In genomic region chr17:83337051-83337898, GRCm38 (mm10) we compare ENCODE assay signal across 18 mouse cellular contexts. TPM values are rescaled to one million over a fixed set of nuclear protein-coding genes. Genes with fewer than 3 reads are reported as not detected.
DNase-seq lines count a peak whose midpoint lies in the region; ATAC-seq and TF ChIP-seq lines count a peak whose summit lies in the region.
"Had no signal": no experiment of that assay in that cellular context is flagged by ENCODE, and none has a peak within 500 bp of the region (broad histone marks: within the 10 kb centered on the region; RNA-seq: fewer than 3 reads in every experiment).

No protein-coding gene starts in this region.

- H3K36me3 ChIP-seq in midbrain, embryonic 14.5 days (ENCODE audit: control insufficient read depth, insufficient read depth, low read length), result no peaks in the 10 kb centered on the region
- H3K36me3 ChIP-seq: embryonic facial prominence, embryonic 13.5 days; forebrain, embryonic 12.5 days; G1E; heart, embryonic 13.5 days; kidney, embryonic 15.5 days; limb, embryonic 12.5 days had no signal

- no peaks in the 10 kb centered on the region for H3K4me1 ChIP-seq in midbrain, embryonic 14.5 days (ENCODE audit: control insufficient read depth, insufficient read depth, low read length)
- H3K4me1 ChIP-seq: forebrain, embryonic 12.5 days had no signal

- no peak overlapping the region for H3K27ac ChIP-seq in layer of hippocampus, adult 2 months
- no peak overlapping the region for H3K27ac ChIP-seq in midbrain, embryonic 14.5 days (replicated peaks; ENCODE audit: low read depth, low read length)
- H3K27ac ChIP-seq: embryonic facial prominence, embryonic 13.5 days; forebrain, embryonic 12.5 days; heart, embryonic 13.5 days; hindbrain, embryonic 14.5 days; kidney, embryonic 15.5 days; limb, embryonic 12.5 days had no signal

- no peaks in the 10 kb centered on the region for H3K9me3 ChIP-seq in midbrain, embryonic 14.5 days (ENCODE audit: control insufficient read depth, low read length)
- H3K9me3 ChIP-seq: embryonic facial prominence, embryonic 13.5 days; forebrain, embryonic 12.5 days; G1E; heart, embryonic 13.5 days; kidney, embryonic 15.5 days; limb, embryonic 12.5 days had no signal

- WGBS in midbrain, embryonic 14.5 days, result 84% methylated on average over 13 of the region's 13 CpGs

- H3K4me2 ChIP-seq in midbrain, embryonic 14.5 days (ENCODE audit: low read length), result no peak overlapping the region
- H3K4me2 ChIP-seq: embryonic facial prominence, embryonic 13.5 days; forebrain, embryonic 12.5 days; heart, embryonic 13.5 days; hindbrain, embryonic 14.5 days; kidney, embryonic 15.5 days; limb, embryonic 12.5 days had no signal

- no peak overlapping the region for H3K4me3 ChIP-seq in layer of hippocampus, adult 2 months
- no peak overlapping the region for H3K4me3 ChIP-seq in midbrain, embryonic 14.5 days (replicated peaks; ENCODE audit: low read depth, low read length)
- H3K4me3 ChIP-seq: embryonic facial prominence, embryonic 13.5 days; forebrain, embryonic 12.5 days; heart, embryonic 13.5 days; kidney, embryonic 15.5 days; limb, embryonic 12.5 days had no signal

- peak; percentile 39 for TF ChIP-seq CTCF in layer of hippocampus, adult 2 months (conservative IDR thresholded peaks at IDR 0.05)

- H3K9ac ChIP-seq in midbrain, embryonic 14.5 days (replicated peaks; ENCODE audit: low read length), result no peak overlapping the region
- H3K9ac ChIP-seq: embryonic facial prominence, embryonic 13.5 days; forebrain, embryonic 12.5 days; heart, embryonic 13.5 days; hindbrain, embryonic 14.5 days; kidney, embryonic 15.5 days; limb, embryonic 12.5 days had no signal

- peak; percentile 54; the same call in 1 of the 2 replicates for ATAC-seq in megakaryocyte progenitor cell, adult 5-6 weeks (replicated peaks; ENCODE audit: poor library complexity)
- ATAC-seq in midbrain, embryonic 14.5 days (ENCODE audit: low FRiP score, low TSS enrichment), result no peak
- ATAC-seq: midbrain, embryonic 16.5 days had no signal

- no peak for DNase-seq in layer of hippocampus, adult 2 months (ENCODE audit: low spot score in 2 of 2)
- no peak for DNase-seq in layer of hippocampus, adult 9-10 months (ENCODE audit: low spot score)
- DNase-seq in B cell, adult 2 months, result peak; percentile 51 to 56
- DNase-seq in ES-CJ7 (ENCODE audit: low read depth, low spot score), result peak; percentile 57
- DNase-seq in midbrain, embryonic 14.5 days, result no peak
- no peak for DNase-seq in adrenal gland, postnatal 14 days
- DNase-seq: cerebellum, postnatal 14 days; gastrocnemius, postnatal 14 days; lung, postnatal 4 days had no signal

- no peaks in the 10 kb centered on the region for H3K27me3 ChIP-seq in midbrain, embryonic 14.5 days (ENCODE audit: control insufficient read depth, insufficient read depth, low read length)
- H3K27me3 ChIP-seq: embryonic facial prominence, embryonic 13.5 days; forebrain, embryonic 12.5 days; heart, embryonic 13.5 days; kidney, embryonic 15.5 days; limb, embryonic 12.5 days had no signal

RNA-seq across cellular contexts. Expression of gene Eml4, which starts 13.5 kb away (rescaled TPM):
- total RNA-seq in layer of hippocampus, adult 2 months (2021), result 10 to 100 TPM; 23.3 to 26.1 TPM
- 38.0 and 41.5 TPM in 2 replicates for total RNA-seq in megakaryocyte progenitor cell, adult 5-6 weeks (2015)
- 79.6 and 86.3 TPM in 2 replicates for total RNA-seq in megakaryocyte progenitor cell, adult 5-6 weeks (2017)
- polyA plus RNA-seq in midbrain, embryonic 14.5 days (2014; fragmentation: Nextera tagmentation; extraction: Ambion mirVana), result 24.9 and 38.9 TPM in 2 replicates
- 23.7 and 25.8 TPM in 2 replicates for total RNA-seq in adrenal gland, postnatal 14 days (2021)

Comparison
In these comparisons a context has a peak if more than half of its experiments do, and no peak if none do; other contexts are left out.
1. DNase-seq: peak in B cell, adult 2 months (2 of 2) and ES-CJ7 (single experiment); none in layer of hippocampus, adult 2 months (0 of 2), layer of hippocampus, adult 9-10 months (single experiment), midbrain, embryonic 14.5 days (single experiment) and adrenal gland, postnatal 14 days (single experiment).